Mouse (Mus musculus): Measurements from ENCODE around the gene Iglon5.

Iglon5 gene

DNA sequence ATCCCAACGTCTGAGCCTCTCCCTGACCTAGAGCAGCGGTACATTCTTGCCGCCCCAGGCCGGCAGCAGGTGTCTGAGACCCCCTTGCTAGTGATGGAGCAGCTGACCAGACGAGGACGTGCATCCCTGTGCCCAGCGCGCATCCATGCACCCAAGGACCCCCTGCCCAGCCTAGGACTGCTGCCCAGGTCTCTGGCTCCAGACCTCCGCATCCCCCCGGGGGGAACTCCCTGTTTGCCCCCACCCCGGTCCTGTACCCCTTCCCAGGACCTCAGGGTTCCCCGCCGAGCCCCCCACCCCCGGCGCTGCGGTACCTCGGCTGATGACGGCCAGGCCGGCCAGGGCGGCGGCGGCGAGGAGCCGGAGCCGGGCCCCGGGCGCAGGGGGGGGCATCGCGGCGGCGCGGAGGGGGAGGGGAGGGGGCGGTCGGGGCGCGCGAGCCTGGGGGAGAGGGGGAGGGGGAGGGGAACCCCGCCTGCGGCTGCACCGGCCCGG lies at the start of gene Iglon5:
Gene Iglon5, minus strand, starts transcription at position 445 of the 495 bp plus-strand sequence.
- no peak for DNase-seq (ENCODE audit: low read depth, low spot score)

DNA sequence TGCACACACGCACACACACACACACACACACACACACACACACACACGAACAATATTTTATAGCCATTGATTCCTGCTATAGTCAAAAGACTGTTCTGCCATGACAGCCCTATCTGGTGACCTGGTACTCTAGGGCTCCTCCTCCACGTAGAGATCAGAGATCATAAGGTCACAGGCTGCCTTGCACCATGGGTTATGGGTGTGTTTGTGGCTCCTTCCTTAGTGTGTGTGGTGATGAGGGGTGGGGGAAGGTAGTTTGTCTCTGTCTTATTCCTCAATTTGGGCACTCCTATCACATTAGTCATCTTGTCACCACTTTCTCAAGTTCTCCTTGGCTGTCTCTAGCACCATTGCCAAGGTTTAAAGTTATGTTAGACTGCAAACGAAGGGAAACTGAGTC lies 48.6 kb upstream of the Iglon5 start:
- no peak for DNase-seq (ENCODE audit: low read depth, low spot score)

DNA sequence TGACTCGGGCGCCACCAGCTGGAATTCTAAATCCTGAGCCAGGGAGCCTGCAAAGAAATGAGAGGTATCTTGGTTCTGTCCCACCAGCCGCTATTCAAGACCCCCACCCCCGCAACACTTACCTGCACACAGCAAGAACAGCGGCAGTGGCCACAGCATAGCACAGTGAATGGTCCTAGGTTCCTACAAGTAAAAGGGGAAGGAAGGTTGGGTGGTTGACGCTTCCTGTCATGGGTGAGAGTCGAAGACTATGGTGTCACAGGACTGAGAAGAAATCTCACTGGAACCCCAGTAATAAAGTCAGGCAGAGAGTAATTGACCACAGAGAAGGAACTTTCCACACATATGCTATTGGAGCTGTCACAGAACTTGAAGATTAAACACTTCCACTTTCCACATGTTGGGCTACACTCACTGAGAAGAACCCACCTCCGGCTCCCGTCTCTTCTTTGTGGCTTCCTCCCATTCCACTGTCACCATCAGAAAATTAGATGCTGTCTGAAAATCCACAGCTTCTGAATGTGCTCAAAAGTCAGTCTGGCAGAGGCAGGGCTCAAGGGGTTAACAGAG lies 43.1 kb upstream of the Iglon5 start:
- no peak for DNase-seq (ENCODE audit: low read depth, low spot score)

DNA sequence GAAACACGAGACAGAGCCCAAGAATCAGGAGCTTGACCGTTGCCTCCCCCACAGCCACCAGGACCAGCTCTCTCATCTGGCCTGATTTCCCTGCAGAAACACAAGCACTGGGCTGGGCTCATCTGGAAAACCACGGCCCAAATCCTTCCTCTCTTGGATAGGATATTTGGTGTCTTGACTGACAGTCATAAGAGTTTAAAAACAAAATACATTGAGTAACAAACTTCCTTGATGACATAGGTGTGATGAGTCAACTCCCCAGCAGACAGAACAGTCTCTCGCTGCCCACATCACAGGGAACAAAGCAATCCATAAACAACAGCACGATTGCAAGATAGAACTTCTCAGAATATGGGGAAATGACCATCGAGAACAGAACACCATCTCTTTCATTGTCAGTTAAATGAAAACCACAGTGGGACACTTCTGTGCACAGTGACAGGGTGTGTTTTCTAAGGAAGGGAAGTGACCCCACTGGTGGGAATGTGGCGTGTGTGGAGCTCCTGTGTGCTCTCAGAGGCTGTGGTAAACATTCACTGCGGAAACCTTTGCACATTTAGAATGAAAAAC lies 40.4 kb upstream of the Iglon5 start:
- DNase-seq (ENCODE audit: low read depth, low spot score), result no peak

DNA sequence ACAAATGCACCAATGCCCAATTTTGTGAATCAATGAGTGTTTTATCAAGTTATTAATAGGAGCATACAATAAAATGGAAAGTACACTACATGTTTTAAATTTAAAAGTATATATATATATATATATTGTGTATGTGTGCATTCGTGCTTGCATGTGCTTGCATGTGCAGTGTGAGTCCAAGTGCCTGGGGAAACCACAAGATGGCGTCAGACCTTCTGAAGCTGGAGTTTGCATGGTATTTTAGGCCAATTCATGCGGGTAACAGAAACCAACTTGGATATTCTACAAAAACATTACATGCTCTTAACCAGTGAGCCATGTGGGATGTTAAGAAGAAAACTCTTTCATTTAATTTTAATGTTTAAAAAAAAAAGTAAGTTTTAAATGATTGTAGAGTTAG lies 35.4 kb upstream of the Iglon5 start:
- peak; percentile 38 for DNase-seq (ENCODE audit: low read depth, low spot score)

DNA sequence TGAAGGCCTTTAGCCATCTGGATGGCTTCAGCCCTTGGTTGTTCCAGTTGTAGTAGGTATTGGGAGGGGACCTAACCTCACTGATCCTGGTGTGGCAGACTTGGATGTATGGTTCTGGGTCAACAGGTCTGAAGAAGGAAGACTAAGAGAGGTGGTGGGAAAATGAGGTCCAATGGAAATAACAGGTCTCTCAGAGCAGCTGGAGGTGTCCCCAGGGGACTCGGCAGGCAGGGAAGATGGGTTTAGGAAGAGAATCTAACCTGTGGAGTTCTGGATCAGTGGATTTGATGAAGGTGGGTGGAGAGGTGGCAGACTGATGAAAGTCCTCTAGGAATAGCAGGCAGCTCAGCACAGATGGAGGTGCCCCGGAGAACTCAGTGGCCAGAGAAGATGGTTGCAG lies 32.9 kb upstream of the Iglon5 start:
- no peak for DNase-seq (ENCODE audit: low read depth, low spot score)

DNA sequence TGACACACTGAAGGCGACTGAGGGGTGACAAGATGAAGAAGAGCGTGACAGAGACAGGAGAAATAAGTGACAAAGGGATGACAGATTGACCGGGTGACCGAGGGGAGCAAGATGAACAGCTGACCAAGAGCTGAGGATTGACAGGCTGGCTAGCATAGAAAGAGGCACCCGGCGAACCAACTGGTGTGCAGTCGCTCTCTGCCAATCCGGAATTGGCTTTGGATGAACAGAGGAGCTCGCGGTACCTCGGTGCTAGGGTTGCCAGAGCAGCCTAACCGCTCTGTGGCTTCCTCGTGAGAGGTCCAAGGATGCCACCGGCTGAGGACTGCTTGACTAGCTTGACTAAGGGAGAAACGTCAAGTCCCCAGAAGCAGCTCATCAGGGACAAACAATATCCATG lies 28.5 kb upstream of the Iglon5 start:
- no peak for DNase-seq (ENCODE audit: low read depth, low spot score)

DNA sequence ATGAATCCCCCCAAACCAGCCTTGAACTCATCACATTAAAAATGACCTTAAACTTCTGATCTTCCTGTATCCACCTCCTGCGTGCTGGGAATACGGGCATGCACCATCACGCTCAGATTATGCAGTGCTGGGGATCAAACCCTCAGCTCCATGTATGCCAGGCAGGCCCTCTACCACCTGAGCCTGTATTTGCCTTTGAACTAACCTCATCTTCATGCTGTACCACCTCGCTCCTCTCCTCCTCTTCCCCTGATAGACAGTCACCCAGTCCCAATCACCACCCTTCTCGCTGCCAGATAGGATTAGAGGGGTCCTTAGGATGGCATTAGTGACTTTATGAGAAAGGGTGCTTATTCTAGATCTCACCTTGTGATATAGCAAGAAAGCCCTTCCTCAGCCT lies 25.2 kb upstream of the Iglon5 start:
- no peak for DNase-seq (ENCODE audit: low read depth, low spot score)

DNA sequence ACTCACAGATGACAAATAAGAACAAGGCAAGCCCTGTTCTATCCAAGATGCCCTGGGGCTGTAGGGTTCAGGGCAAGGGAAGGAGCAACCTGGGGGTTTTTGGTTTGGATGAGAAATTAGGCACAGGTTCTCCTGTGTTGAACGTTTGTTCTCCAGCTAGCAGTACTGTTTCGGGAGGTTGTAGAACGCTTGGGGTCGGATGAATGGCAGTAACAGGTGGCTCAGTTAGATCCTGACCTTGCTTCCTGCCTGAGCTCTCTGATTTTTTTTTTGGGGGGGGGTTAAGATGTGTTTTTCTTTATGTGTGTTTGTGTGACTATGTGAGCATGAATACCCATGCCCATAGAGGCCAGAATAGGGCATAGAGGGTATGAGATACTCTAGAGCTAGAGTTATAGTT lies 22.6 kb upstream of the Iglon5 start:
- DNase-seq (ENCODE audit: low read depth, low spot score), result no peak

DNA sequence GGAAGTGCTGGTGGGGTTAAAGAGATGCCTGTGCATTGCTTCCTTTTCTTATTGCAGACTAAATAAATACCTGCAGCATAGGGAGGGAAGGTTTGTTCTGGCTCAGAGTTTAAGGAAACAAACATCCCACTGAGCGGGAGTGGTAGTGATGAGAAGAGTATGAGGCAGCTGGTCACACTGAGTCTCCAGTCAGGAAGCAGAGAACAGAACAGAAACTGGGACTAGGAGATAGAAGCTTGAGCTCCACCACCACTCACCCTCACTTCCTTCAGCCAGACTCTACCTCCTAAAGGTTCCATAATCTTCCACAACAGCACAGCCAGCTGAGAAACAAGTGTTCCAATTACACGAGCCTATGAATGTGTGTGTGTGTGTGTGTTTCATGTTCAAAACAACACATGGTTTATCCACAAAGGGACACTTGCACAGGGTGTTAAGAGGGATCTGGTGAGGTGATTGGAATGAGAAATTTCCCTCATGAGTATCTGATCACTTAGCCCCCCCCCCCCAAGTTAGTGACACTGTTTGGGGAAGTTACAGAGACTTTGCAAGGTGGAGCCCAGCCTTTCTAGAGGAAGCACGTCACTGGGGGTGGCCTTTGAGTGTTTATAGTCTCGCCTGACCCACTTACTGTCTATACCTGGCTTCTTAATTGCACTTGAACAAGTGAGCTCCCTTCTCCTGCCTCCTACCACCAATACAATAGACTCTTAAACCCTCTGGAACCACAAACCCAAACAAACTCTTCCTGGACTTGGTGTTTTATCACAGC lies 22.0 kb upstream of the Iglon5 start:
- DNase-seq (ENCODE audit: low read depth, low spot score), result no peak

DNA sequence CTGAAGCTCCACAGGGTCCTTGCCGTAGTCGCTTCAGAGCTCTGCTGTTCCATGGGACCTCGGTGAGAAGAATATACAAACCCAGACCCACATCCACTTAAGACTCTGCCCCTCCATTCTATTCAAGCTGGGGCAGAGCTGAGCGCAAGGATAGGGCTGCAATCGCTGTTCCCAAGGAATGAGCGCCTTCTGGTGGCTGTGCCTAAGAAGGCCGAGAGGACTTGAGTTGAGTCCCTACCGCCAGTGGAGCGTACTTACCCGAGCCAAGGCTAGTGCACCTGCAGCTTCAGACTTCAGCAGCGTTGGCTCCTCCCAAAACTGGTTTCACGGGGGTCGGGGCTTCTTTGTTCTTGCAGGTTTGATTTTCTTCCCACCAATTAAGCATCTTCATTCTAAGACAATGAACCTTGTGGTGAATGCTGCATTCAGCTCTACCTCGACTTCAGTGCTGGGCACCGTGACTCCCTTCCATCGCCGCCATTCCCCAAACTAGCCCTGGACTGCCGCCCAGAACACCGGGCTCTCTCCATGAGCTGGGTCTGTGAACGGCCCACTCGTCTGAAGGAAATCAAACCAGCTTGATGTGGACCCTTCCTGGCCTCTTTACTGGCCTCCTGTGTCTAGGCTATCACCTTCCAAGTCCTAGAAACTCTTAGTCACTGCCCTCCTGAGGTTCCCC lies 5.6 kb upstream of the Iglon5 start:
- DNase-seq (ENCODE audit: low read depth, low spot score), result peak; percentile 90

DNA sequence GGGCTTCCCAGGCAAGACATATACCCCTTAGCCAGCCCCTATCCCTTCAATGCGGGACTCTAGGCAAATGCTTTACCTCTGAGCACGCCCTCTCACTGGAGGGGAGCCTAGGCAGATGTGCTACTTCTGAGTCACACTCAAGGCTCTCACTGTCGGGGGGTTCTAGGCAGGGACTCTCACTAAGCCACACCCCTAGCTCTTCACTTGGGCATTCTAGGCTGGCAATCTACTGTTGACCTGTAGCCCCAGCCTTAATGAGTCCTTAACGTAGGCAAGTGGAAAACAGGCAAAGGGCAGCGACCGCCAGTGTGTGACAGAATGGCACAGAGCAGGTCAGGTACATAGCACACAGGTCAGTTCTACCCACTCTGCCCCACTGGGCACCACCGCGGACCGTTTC lies 986 bp upstream of the Iglon5 start:
- DNase-seq (ENCODE audit: low read depth, low spot score), result no peak

DNA sequence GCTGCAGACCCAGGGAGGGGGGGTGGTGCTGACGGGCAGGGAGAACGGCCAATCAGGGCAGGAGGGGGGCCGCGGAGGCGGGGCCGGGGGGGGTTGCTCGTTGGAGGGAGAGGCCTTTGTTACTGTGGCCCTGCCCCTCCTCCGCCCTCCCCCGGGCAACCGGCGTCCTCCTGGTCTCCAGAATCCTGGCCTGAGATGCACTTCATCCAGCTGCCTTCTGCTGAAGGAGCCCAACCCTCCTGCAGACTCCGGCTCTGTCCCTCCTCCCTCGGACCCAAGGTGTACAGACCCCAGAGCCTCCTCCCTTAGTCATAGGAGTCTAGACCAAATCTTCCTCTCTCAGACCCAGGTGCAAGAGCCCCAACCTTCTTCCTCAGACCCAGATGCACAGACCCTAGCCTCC lies 308 bp upstream of the Iglon5 start:
- DNase-seq (ENCODE audit: low read depth, low spot score), result no peak

DNA sequence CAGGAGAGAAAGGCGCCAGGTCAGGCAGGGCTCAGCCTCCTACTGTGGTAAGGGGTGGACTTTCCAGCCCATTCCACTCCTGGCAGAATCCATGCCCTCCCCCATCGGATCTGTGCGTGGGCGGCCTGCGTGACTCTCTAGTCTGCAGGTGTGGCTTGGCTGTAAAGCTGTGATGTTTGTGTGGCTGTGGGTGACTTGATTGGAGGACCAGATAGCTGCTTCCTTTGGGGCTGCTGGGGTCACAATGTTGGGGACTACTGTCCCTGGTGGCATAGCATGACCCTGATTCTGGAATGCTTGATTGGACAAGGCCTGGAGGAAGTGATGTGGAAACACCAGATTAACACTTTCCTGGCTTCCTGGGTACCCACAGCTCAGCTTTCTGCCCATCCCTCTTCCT lies 1.2 kb downstream of the Iglon5 start:
- no peak for DNase-seq (ENCODE audit: low read depth, low spot score)

DNA sequence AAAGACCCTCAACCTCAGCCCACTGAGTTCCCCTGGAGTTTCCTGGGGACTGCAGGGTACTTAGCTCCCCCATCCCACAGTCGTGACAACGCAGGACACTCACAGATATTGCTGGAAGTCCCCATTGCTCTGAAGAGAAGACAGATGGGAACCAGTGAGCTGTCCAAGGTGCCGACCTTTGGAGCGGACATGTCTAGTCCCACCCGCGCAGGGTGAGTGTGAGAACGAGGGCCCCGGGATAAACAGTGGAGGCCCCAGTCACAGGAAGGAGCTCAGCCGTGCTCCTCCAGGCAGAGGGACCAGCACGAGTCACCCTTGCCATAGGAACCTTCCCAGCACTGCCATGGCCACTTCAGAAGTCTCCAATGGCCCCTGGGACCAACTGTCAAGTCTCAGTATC lies 6.6 kb downstream of the Iglon5 start:
- peak; percentile 35 for DNase-seq (ENCODE audit: low read depth, low spot score)

DNA sequence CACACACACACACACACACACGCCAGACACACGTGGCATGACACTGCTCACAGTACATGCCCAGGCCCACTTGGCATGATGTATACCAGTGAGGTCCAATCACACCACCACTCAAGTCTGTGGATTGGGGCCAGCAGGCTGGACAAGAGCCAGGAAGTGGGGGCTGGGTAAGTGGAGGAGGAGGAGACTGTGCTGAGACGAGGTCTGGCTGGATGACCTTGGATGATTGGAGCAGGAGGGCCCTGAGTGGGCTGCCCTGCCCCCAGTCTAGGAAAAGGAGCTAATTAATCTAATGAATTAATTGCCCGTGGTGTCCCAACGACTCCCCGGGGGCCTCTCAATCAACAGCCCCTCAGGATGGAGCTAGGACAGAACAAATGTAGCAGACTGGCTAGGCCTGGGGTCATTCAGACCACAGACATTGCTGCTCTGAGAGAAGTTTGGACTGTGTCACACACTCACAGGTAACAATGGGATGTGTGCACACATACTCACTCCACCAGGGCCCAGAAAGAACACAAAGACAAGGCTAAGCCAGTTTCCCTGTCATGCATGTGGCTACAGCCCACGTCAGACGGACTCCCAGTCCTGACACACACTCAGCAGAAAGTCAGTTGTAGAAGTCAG lies 7.7 kb downstream of the Iglon5 start:
- no peak for DNase-seq (ENCODE audit: low read depth, low spot score)

DNA sequence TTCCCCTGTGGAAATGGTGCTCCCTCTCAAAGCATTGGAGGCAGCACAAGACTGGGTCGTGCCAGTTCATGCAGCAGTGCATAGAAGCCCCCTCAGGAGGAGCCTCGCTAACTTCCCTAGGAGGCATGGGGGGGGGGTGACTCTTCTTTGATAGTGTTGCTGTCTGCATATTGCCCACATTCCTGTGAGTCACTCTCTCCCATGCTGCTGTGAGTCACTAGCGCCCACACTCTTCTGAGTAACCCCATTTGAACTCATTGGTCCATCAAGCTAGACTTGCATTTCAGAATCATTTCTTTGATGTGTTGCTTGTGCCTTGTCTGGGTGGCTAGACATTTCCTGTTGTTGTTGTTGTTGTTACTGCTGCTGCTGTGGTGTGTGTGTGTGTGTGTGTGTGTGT lies 8.7 kb downstream of the Iglon5 start:
- no peak for DNase-seq (ENCODE audit: low read depth, low spot score)

DNA sequence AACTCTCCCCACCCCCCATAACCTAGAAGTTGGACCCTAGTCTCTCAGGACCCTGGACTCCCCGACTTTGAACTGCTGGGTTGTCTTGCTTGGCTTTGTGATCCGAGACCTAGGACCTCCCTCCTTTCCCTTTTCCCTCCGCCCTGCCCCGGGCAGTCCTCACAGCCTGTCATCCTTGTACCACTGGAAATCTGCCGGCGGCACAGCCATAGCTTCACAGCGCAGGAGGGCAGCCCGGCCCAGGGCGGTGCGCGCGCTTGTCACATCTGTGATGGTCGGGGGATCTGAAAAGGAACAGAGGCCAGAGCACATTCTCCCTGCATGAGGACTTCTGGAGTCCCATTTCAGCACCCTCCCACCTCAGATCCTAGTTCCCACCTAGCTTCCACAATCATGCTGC lies 13.5 kb downstream of the Iglon5 start:
- no peak for DNase-seq (ENCODE audit: low read depth, low spot score)

DNA sequence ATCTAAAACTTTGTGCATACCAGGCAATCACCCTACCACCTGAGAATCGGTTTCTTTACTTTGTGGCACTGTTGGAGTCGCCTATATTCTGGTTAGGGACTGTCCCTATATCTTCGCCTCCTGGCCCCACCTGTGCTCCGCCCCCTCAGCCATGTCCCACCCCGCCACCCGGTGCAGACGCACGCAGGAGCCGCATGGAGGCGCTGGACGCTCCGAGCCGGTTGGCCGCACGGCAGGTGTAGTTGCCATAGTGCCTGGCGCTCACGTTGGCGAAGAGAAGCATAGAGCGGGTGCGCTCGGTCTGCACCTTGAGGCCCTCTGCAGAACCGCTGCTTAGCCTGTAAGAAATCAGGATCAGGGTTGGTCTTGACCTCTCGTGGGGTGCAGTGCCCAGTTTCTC lies 14.2 kb downstream of the Iglon5 start:
- peak; percentile 77 for DNase-seq (ENCODE audit: low read depth, low spot score)

DNA sequence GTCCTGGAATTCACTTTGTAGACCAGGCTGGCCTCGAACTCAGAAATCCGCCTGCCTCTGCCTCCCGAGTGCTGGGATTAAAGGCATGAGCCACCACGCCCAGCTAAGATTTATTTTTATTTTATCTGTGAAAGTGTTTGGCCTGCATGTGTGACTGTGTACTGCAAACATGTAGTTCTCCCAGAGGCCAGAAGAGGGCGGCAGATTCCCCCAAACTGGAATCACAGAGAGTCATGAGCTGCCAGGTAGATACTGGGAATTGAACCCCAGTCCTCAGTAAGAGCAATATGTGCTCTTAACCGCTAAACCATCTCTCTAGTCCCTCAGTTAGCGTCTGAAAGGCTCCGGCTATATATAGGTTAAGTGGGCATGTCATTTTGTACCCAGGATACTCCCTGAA lies 19.5 kb downstream of the Iglon5 start:
- DNase-seq (ENCODE audit: low read depth, low spot score), result peak; percentile 73

DNA sequence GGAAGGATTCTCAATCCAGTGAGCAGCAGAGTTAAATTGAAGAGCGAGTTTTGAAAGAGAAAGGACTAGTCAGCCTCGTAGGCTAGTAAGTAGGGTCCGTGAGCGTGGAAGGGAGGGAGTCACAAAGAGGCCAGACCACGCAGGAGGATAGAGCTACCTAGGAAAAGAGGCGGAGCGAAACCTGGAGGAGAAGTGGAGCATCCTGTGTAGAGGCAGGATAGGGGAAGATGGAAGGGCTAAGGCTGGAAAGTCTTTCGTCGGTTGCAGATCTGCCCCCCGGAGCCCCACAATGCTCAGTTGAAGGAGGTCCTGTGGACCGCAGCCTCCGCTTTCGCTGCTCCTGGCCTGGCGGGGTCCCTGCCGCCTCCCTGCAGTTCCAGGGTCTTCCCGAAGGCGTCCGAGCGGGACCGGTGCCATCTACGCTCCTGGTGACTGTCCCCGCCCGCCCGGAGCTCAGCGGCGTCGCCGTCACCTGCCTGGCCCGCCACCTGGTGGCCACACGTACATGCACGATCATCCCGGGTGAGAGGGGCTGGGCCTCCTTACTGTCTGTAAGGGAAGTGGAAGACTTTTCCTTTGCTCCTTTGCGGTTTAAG lies 23.7 kb downstream of the Iglon5 start:
- DNase-seq (ENCODE audit: low read depth, low spot score), result peak; percentile 90

All from ES-CJ7 (cell line).